Mouse (Mus musculus) stomach, postnatal 0 days (tissue): Measurements from ENCODE around the gene Pex1. TPM values are rescaled to one million over a fixed set of nuclear protein-coding genes. Genes with fewer than 3 reads are reported as not detected.
"Not testable (repeated sequence)": the region's sequence is repeated elsewhere in the genome, so short reads cannot be mapped to it uniquely, and the experiment has no call there.

Source experiments
- ATAC-seq: fragments of 200-750 bp; cut with Nextera tagmentation; 2 replicates; pipeline ENCODE4 v1.8.0; 2017; ENCODE audit not compliant: low FRiP score, low TSS enrichment
- DNase-seq: peaks from one replicate; pipeline ENCODE4 v3.0.0-alpha.2; 2016; ENCODE audit warnings: low spot score
- H3K27ac ChIP-seq: fragments of 300-500 bp; sonication (generic); replicated peaks from 2 replicates; pipeline ENCODE4 v1.5.1; 2014; ENCODE audit warnings: mild to moderate bottlenecking, control low read depth
- H3K27me3 ChIP-seq: fragments of 300-500 bp; sonication (generic); 2 replicates; pipeline ENCODE4 v1.6.1; 2014; ENCODE audit warnings: low read length; ENCODE audit not compliant: control insufficient read depth, insufficient read depth
- H3K36me3 ChIP-seq: fragments of 300-500 bp; sonication (generic); 2 replicates; pipeline ENCODE4 v1.6.1; 2014; ENCODE audit warnings: low read length, mixed read lengths; ENCODE audit not compliant: control insufficient read depth, insufficient read depth
- H3K4me1 ChIP-seq: fragments of 300-500 bp; sonication (generic); replicated peaks from 2 replicates; pipeline ENCODE4 v1.6.1; 2014; ENCODE audit warnings: antibody characterized with exemption; ENCODE audit not compliant: control insufficient read depth, insufficient read depth
- H3K4me2 ChIP-seq: fragments of 300-500 bp; sonication (generic); replicated peaks from 2 replicates; pipeline ENCODE4 v1.6.1; 2014; ENCODE audit warnings: low read depth, mild to moderate bottlenecking, control low read depth, moderate library complexity
- H3K4me3 ChIP-seq: fragments of 300-500 bp; sonication (generic); 2 replicates; pipeline ENCODE4 v1.5.1; 2014; ENCODE audit warnings: low read depth, low read length, control low read depth
- H3K9ac ChIP-seq: fragments of 300-500 bp; sonication (generic); 2 replicates; pipeline ENCODE4 v1.6.1; 2014; ENCODE audit warnings: mild to moderate bottlenecking, low read length, control low read depth, mixed read lengths
- H3K9me3 ChIP-seq: fragments of 300-500 bp; sonication (generic); 2 replicates; pipeline ENCODE4 v1.6.1; 2016; ENCODE audit warnings: low read length; ENCODE audit not compliant: control insufficient read depth
- CTCF ChIP-seq: IDR thresholded peaks from 2 replicates; pipeline ENCODE4 v1.5.1; 2016; ENCODE audit warnings: antibody characterized with exemption, low read depth, mild to moderate bottlenecking, moderate library complexity
- EP300 ChIP-seq: optimal IDR thresholded peaks from 2 replicates; pipeline ENCODE3; 2016; ENCODE audit warnings: antibody characterized with exemption
- WGBS: fragments of 180-500 bp; shearing (Covaris S2); extraction: QIAGEN DNeasy Blood & Tissue Kit; methylation state at CpG from one replicate; pipeline ENCODE4 v1.1.7; 2014; 5-methylcytosine and 5-hydroxymethylcytosine counted together
- polyA plus RNA-seq: library from polyadenylated mRNA; unstranded; fragments of >200 nt; fragmentation: Nextera tagmentation; extraction: Ambion mirVana; gene quantifications from 2 replicates; pipeline ENCODE4 v1.2.1, GENCODE M21; 2015

Pex1 gene
- polyA plus RNA-seq, 1 experiment from 2014 or later = 8.7 TPM

DNA sequence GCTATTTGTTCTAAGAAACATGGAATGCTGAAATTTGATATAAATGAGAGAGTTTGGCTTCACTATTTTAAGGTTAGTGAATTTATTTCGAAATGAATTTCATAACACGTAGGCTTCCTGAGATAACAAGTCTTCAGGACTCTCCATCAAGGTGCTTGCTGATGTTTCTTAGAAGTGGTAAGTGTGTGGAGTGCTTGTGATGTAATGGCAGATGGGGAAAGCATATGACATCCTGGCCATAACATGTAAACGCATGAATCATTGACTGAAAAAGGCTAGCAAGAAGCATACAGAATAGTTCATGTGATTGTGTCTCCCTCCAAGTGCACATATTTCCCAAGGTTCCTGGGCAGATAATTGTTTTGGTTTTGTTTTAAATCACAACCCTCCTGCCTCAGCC, 4.9 kb downstream of the Pex1 start:
- Histone ChIP-seq H3K4me2 (no peak overlapping the region), H3K4me1 (0 out of 2 replicates have a peak, but pooled peaks cover 2% of the 10 kb centered on the region), H3K4me3 (no peak overlapping the region), H3K27me3 (no peaks in the 10 kb centered on the region), H3K27ac (no peak overlapping the region), H3K36me3 (no peaks in the 10 kb centered on the region; the same call in 1 of the 2 replicates), H3K9ac (no peak overlapping the region), H3K9me3 (no peaks in the 10 kb centered on the region)
- WGBS = 91% methylated on average over 3 of the region's 3 CpGs
- no peak for TF ChIP-seq CTCF
- no peak for TF ChIP-seq EP300
- ATAC-seq (no peak), DNase-seq (no peak)

DNA sequence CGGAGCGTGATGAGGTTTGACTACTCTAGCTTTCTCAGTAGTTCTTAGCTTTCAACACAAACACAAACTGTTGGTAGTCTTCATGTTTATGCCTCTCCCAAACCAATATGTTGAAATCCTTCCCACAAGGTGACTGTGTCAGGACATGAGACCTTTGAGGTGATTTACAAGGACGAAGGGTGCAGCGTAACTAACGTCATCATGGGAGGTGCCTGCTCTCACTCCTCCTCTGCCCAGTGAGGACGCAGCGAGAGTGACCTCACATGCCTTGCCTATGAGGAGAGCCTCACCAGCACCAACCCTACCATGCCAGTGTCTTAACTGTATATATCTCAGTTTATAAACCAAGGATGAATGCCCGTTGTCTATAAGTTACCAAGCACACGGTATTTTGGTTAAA, 11.2 kb downstream of the Pex1 start:
- Histone ChIP-seq H3K36me3 (peaks cover 4% of the 10 kb centered on the region), H3K9ac (no peak overlapping the region), H3K27ac (no peak overlapping the region), H3K4me2 (no peak overlapping the region), H3K9me3 (no peaks in the 10 kb centered on the region), H3K4me1 (no peaks in the 10 kb centered on the region), H3K4me3 (no peak overlapping the region), H3K27me3 (no peaks in the 10 kb centered on the region)
- 91% methylated on average over 9 of the region's 9 CpGs for WGBS
- TF ChIP-seq CTCF = no peak
- TF ChIP-seq EP300 = no peak
- ATAC-seq (no peak), DNase-seq (no peak)

- Histone ChIP-seq H3K27me3 (no peaks in the 10 kb centered on the region), H3K4me1 (no peaks in the 10 kb centered on the region), H3K9me3 (no peaks in the 10 kb centered on the region), H3K4me3 (no peak overlapping the region), H3K4me2 (no peak overlapping the region), H3K36me3 (peaks cover 4% of the 10 kb centered on the region), H3K27ac (no peak overlapping the region), H3K9ac (no peak overlapping the region)
- ATAC-seq (no peak), DNase-seq (no peak)
- 95% methylated on average over 7 of the region's 7 CpGs for WGBS
- TF ChIP-seq EP300 = no peak
These were observed 13.4 kb downstream of the Pex1 start for GRCm38 (mm10) chr5:3609241-3609640.

GRCm38 (mm10) chr5:3611835-3612234, 16.0 kb downstream of the Pex1 start:
- ATAC-seq, H3K9me3 ChIP-seq, H3K36me3 ChIP-seq, H3K4me3 ChIP-seq, H3K27me3 ChIP-seq, H3K9ac ChIP-seq, H3K4me2 ChIP-seq, H3K4me1 ChIP-seq, H3K27ac ChIP-seq, DNase-seq: not testable (repeated sequence)
- 94% methylated on average over 2 of the region's 2 CpGs for WGBS

DNA sequence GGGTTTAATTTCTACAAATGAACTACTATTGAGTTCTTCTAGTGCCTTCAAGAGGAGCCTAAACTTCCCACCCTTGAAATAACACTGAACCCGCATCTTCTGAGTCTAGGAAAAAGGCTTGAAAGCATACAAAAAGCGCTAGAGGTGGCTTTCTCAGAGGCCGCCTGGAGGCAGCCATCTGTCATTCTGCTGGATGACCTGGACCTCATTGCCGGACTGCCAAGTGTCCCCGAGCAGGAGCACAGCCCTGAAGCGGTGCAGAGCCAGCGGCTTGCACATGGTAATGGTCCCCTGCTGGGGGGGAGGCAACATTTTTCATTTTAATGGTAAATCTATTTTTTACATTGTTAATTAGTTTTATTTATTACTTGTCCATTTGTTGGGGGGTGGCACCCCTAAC, 24.6 kb downstream of the Pex1 start:
- Histone ChIP-seq H3K27me3 (no peaks in the 10 kb centered on the region), H3K9ac (no peak overlapping the region), H3K36me3 (peaks cover 10% of the 10 kb centered on the region), H3K27ac (no peak overlapping the region), H3K4me1 (no peaks in the 10 kb centered on the region), H3K9me3 (no peaks in the 10 kb centered on the region), H3K4me2 (no peak overlapping the region), H3K4me3 (no peak overlapping the region)
- ATAC-seq = no peak
- 88% methylated on average over 7 of the region's 7 CpGs for WGBS
- DNase-seq = no peak
- TF ChIP-seq CTCF = no peak
- no peak for TF ChIP-seq EP300

GRCm38 (mm10) chr5:3630055-3630454, 34.2 kb downstream of the Pex1 start:
- no peak for DNase-seq
- 85% methylated on average over 5 of the region's 5 CpGs for WGBS
- Histone ChIP-seq H3K27ac (no peak overlapping the region), H3K4me2 (no peak overlapping the region), H3K9me3 (no peaks in the 10 kb centered on the region), H3K27me3 (no peaks in the 10 kb centered on the region), H3K4me3 (no peak overlapping the region), H3K9ac (no peak overlapping the region), H3K4me1 (no peaks in the 10 kb centered on the region), H3K36me3 (peaks cover under 1% of the 10 kb centered on the region; the same call in 1 of the 2 replicates)
- TF ChIP-seq EP300 = no peak
- no peak for TF ChIP-seq CTCF
- ATAC-seq = no peak
